Mouse (Mus musculus) hindbrain, postnatal 0 days (tissue): ENCODE data around the gene Gng7. TPM values are rescaled to one million over a fixed set of nuclear protein-coding genes. Genes with fewer than 3 reads are reported as not detected.
A peak's percentile ranks its signal among the peaks of the same experiment; 100 is the strongest.

Experiments
- ATAC-seq: fragments of 200-750 bp; cut with Nextera tagmentation; 2 replicates; pipeline ENCODE4 v1.8.0; 2017; ENCODE audit warnings: mild to moderate bottlenecking, moderate TSS enrichment, moderate library complexity
- DNase-seq: peaks from one replicate; pipeline ENCODE4 v3.0.0-alpha.2; 2015; ENCODE audit warnings: low spot score
- H3K27ac ChIP-seq: fragments of 300-500 bp; sonication (generic); 2 replicates; pipeline ENCODE4 v1.5.1; 2014; ENCODE audit warnings: mild to moderate bottlenecking
- H3K27me3 ChIP-seq: fragments of 300-500 bp; sonication (generic); 2 replicates; pipeline ENCODE4 v1.6.1; 2014; ENCODE audit warnings: low read length, mixed read lengths; ENCODE audit not compliant: insufficient read depth
- H3K36me3 ChIP-seq: fragments of 300-500 bp; sonication (generic); 2 replicates; pipeline ENCODE4 v1.6.1; 2014; ENCODE audit warnings: low read length, mixed read lengths; ENCODE audit not compliant: insufficient read depth
- H3K4me1 ChIP-seq: fragments of 300-500 bp; sonication (generic); 2 replicates; pipeline ENCODE4 v1.6.1; 2014; ENCODE audit warnings: antibody characterized with exemption, low read length, mixed read lengths; ENCODE audit not compliant: insufficient read depth
- H3K4me2 ChIP-seq: fragments of 300-500 bp; sonication (generic); 2 replicates; pipeline ENCODE4 v1.6.1; 2014; ENCODE audit warnings: low read depth, mild to moderate bottlenecking, low read length, moderate library complexity, mixed read lengths
- H3K4me3 ChIP-seq: fragments of 300-500 bp; sonication (generic); 2 replicates; pipeline ENCODE4 v1.5.1; 2014; ENCODE audit warnings: low read length
- H3K9ac ChIP-seq: fragments of 300-500 bp; sonication (generic); replicated peaks from 2 replicates; pipeline ENCODE4 v1.6.1; 2014; ENCODE audit warnings: mild to moderate bottlenecking, low read length, moderate library complexity, mixed read lengths
- H3K9me3 ChIP-seq: fragments of 300-500 bp; sonication (generic); 2 replicates; pipeline ENCODE4 v1.6.1; 2016; ENCODE audit warnings: low read length, mixed read lengths
- CTCF ChIP-seq: IDR thresholded peaks from 2 replicates; pipeline ENCODE4 v1.5.1; 2016; ENCODE audit warnings: antibody characterized with exemption, control low read depth, low read depth
- WGBS: fragments of 180-500 bp; shearing (Covaris S2); extraction: QIAGEN DNeasy Blood & Tissue Kit; methylation state at CpG from one replicate; pipeline ENCODE4 v1.1.7; 2014; 5-methylcytosine and 5-hydroxymethylcytosine counted together
- polyA plus RNA-seq: library from polyadenylated mRNA; unstranded; fragments of >200 nt; fragmentation: Nextera tagmentation; extraction: Ambion mirVana; gene quantifications from 2 replicates; pipeline ENCODE4 v1.2.1, GENCODE M21; 2015
- total RNA-seq: library from RNA; depleted of rRNA; stranded (reverse); fragments of >200 nt; gene quantifications from 2 replicates; pipeline ENCODE4 v1.2.3, GENCODE M21; 2014

The Gng7 gene
- total and polyA plus RNA-seq, 2 experiments from 2014 or later: 22.1 to 27.2 TPM

DNA sequence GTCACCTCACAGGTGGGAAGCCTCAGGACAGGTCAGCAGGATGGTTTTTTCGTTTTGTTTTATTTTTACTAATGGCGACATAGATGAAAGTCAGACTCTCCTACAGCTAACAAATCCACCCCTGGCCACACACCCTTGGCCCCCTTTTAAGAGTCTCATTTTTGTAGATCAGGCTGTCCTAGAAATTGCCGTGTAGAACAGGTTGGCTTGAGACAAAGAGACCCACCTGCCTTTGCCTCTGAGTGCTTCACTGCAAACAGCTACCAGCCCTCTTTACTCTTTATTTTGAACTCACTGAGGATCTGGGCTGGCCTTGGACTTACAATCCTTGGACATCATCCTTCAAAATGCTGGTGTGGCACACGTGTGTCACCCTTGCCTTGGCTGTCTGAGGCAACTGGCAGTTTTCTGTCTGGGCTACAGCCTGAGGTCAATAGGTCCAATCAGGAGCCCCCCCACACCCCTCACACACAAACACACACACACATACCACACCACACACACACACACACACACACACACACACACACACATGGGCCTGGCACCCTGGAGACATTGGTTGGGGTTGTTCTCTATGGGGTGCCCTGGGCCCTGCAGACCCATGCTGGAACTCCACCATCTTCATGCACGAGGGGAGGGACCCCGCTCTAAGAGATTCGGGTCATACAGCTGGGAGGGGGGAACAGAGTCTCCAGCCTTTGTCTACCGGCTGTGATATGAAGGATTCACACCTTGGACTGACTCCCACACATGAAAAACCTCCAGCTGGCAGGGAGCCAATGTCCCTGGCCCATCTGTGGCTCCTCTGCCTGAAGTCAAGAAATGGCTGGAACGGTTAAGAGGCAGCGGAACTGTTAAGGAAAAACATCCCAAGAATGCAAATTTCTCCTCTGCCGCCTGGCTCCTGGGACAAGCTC, 42.4 kb downstream of the Gng7 start:
- WGBS: 44% methylated on average over 11 of the region's 11 CpGs
- ATAC-seq (peak; percentile 32; the same call in 1 of the 2 replicates), DNase-seq (peak; percentile 71)
- Histone ChIP-seq H3K36me3 (no peaks in the 10 kb centered on the region), H3K4me1 (peaks cover 11% of the 10 kb centered on the region), H3K27me3 (no peaks in the 10 kb centered on the region), H3K4me3 (no peak overlapping the region), H3K27ac (peak overlapping the region; percentile 15; the same call in 1 of the 2 replicates), H3K4me2 (no peak overlapping the region), H3K9ac (0 out of 2 replicates have a peak overlapping the region, but pooled peaks have one; percentile 17), H3K9me3 (no peaks in the 10 kb centered on the region)
- no peak for TF ChIP-seq CTCF

DNA sequence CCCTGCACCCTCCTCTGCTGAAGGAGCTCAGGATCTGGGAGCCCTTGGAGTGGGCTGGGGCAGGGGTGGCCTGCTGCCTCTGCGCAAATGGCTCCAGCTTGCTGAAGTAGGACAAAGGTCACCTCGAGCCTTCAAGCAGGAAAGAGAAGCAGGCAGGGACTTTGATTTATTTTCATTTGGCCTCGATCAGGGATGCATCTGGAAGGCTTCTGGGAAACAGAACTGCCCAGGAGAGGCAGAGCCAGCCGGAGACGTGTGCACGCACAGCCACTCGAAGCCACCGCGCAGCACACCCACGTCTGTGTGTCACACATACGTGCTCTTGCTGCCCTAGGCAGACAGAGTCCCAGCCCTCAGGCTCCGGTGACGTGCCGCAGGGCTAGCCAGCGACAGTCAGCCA, 43.2 kb downstream of the Gng7 start:
- no peak for TF ChIP-seq CTCF
- Histone ChIP-seq H3K27ac (no peak overlapping the region), H3K9me3 (no peaks in the 10 kb centered on the region), H3K4me1 (peaks cover 11% of the 10 kb centered on the region), H3K36me3 (no peaks in the 10 kb centered on the region), H3K4me3 (no peak overlapping the region), H3K27me3 (no peaks in the 10 kb centered on the region), H3K9ac (no peak overlapping the region), H3K4me2 (no peak overlapping the region)
- 80% methylated on average over 15 of the region's 15 CpGs for WGBS
- DNase-seq: no peak
- ATAC-seq: no peak

DNA sequence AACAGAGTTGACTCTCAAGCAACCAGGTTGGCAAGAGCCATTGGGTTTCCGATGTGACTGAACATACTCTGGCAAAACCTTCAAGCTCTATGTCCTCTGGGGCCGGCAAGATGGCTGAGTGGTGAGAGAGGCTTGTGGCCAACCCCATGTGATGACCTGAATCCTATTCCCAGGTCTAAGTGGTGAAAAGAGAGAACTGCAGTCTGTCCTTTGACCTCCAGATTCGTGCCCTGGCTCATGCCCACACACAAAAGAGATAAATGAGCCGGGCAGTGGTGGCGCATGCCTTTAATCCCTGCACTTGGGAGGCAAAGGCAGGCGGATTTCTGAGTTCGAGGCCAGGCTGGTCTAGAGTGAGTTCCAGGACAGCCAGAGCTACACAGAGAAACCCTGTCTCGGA, 44.6 kb downstream of the Gng7 start:
- no peaks in the 10 kb centered on the region for H3K36me3 ChIP-seq
- H3K27me3 ChIP-seq: no peaks in the 10 kb centered on the region
- peaks cover 11% of the 10 kb centered on the region for H3K4me1 ChIP-seq
- H3K4me2 ChIP-seq: no peak overlapping the region
- H3K9me3 ChIP-seq: no peaks in the 10 kb centered on the region
- H3K27ac ChIP-seq: no peak overlapping the region
- DNase-seq: no peak
- H3K9ac ChIP-seq: no peak overlapping the region
- no peak for TF ChIP-seq CTCF
- ATAC-seq: no peak
- WGBS: 82% methylated on average over 8 of the region's 8 CpGs
- no peak overlapping the region for H3K4me3 ChIP-seq

DNA sequence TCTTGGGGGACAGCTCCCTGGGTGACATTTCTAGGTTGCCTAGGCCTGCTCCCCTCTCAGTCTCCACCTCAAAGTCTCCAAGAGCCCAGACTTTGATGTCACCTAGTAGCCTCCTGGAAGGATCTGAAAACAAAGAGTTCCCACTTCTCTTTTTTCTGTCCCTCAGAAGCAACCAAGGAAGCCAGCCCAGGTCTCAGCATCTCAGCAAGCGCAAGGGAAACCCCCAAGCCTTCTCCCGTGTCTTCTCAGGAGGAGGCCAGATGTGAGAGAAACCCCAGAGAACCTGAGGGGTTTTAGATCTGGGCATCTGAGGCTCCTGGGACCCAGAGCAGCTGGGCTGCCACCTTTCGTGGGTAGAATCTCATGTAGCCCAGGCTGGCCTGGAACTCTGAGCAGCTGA, 45.4 kb downstream of the Gng7 start:
- TF ChIP-seq CTCF: no peak
- Histone ChIP-seq H3K4me1 (peaks cover 11% of the 10 kb centered on the region), H3K36me3 (no peaks in the 10 kb centered on the region), H3K4me2 (no peak overlapping the region), H3K27me3 (no peaks in the 10 kb centered on the region), H3K4me3 (no peak overlapping the region), H3K27ac (no peak overlapping the region), H3K9me3 (no peaks in the 10 kb centered on the region), H3K9ac (no peak overlapping the region)
- DNase-seq (no peak), ATAC-seq (no peak)
- 82% methylated on average over 3 of the region's 3 CpGs for WGBS

DNA sequence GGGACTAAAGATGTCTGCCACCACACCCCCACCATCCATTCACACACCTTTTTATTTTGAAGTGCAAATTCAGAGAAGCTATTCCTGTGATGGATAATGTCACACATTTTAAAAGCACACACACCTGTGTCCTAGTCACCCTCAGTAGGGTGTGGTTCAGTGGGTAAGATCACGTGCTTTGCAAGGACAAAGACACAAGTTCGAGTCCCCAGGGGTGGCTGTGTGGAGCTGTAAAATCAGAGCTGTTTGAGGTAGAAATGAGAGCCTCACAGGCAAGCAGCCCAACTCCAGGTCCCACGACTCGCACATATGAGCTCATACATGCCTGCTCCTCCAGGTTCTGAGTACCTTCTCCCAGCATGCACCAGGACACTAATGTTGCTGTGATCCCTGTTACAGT, 46.6 kb downstream of the Gng7 start:
- Histone ChIP-seq H3K9ac (no peak overlapping the region), H3K4me2 (no peak overlapping the region), H3K27ac (no peak overlapping the region), H3K27me3 (no peaks in the 10 kb centered on the region), H3K9me3 (no peaks in the 10 kb centered on the region), H3K36me3 (no peaks in the 10 kb centered on the region), H3K4me3 (no peak overlapping the region), H3K4me1 (peaks cover 11% of the 10 kb centered on the region)
- no peak for TF ChIP-seq CTCF
- DNase-seq (no peak), ATAC-seq (no peak)
- WGBS: 91% methylated on average over 4 of the region's 4 CpGs

DNA sequence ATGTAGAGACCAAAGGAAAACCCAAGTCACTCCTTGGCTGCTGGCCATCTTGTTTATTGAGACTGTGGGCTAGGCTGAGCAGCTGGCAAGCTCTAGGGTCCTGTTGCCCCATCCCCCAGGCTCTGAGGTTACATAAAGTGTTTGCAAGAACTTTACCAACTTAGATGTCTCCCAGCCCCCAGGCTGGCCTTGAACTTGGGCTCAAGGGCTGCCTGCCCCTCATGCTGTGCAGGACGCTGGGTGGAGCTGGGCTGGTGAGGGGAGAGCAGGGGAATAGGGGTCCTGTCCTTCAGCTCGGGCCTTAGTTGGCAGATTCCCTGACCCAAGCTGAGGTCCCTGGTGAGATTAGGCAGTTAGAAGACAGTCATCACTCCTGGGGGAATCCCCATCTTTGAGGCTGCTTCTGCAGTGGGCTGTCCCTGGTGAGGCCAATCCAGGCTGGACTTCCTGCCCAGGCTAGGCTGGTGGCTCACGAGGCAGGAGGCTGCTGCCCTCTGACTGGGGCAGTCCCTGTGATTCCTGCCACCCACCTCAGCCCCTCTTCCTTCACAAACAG, 47.6 kb downstream of the Gng7 start:
- DNase-seq (peak; percentile 66), ATAC-seq (no peak)
- no peak overlapping the region for H3K4me2 ChIP-seq
- WGBS: 43% methylated on average over 3 of the region's 3 CpGs
- H3K4me3 ChIP-seq: no peak overlapping the region
- TF ChIP-seq CTCF: no peak
- peaks cover 1% of the 10 kb centered on the region; the same call in 1 of the 2 replicates for H3K4me1 ChIP-seq
- no peak overlapping the region for H3K27ac ChIP-seq
- no peak overlapping the region for H3K9ac ChIP-seq
- H3K9me3 ChIP-seq: no peaks in the 10 kb centered on the region
- no peaks in the 10 kb centered on the region for H3K36me3 ChIP-seq
- no peaks in the 10 kb centered on the region for H3K27me3 ChIP-seq

DNA sequence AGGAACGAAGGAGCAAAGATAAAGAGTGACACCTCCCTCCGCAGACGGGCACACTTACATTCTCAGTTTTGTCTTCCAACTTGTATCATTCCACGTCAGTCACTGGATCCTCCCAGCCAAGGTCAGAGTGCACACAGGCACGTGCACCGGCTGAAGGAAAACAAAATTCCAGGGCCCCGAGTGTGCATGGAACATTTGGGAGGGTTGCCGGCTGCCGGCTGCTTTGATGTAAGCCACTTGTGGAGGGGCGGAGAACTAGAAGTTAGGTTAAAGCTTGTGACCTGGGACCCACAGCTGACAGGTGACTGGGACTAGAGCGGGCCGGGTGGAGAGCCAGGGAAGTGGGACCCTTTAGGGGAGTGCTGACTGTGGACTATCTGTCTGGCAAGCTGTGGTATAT, 48.4 kb downstream of the Gng7 start:
- Histone ChIP-seq H3K36me3 (no peaks in the 10 kb centered on the region), H3K4me1 (no peaks in the 10 kb centered on the region), H3K9ac (no peak overlapping the region), H3K4me3 (no peak overlapping the region), H3K9me3 (no peaks in the 10 kb centered on the region), H3K27ac (no peak overlapping the region), H3K27me3 (no peaks in the 10 kb centered on the region), H3K4me2 (no peak overlapping the region)
- no peak for ATAC-seq
- TF ChIP-seq CTCF: no peak
- DNase-seq: no peak
- 65% methylated on average over 12 of the region's 12 CpGs for WGBS
